Mouse (Mus musculus) ES-Bruce4 (cell line): ENCODE data around the gene Ndufa1. TPM values are rescaled to one million over a fixed set of nuclear protein-coding genes. Genes with fewer than 3 reads are reported as not detected.

Experiments used
- H3K27ac ChIP-seq: 2 replicates; pipeline ENCODE4 v1.5.1; 2012; ENCODE audit warnings: low read length, inconsistent platforms; ENCODE audit not compliant: insufficient read depth
- H3K27me3 ChIP-seq: 2 replicates; pipeline ENCODE4 v1.6.1; 2012; ENCODE audit warnings: mild to moderate bottlenecking, low read length, inconsistent platforms; ENCODE audit not compliant: control insufficient read depth, poor library complexity, insufficient read depth, severe bottlenecking
- H3K36me3 ChIP-seq: 2 replicates; pipeline ENCODE4 v1.6.1; 2012; ENCODE audit warnings: inconsistent platforms, mild to moderate bottlenecking, low read length, moderate library complexity; ENCODE audit not compliant: control insufficient read depth, poor library complexity, insufficient read depth, severe bottlenecking
- H3K4me1 ChIP-seq: one replicate; pipeline ENCODE4 v1.8.1; 2011; ENCODE audit warnings: low read length; ENCODE audit not compliant: control insufficient read depth, insufficient read depth
- H3K4me3 ChIP-seq: 2 replicates; pipeline ENCODE4 v1.5.1; 2011; ENCODE audit warnings: low read depth, mild to moderate bottlenecking, low read length
- H3K9ac ChIP-seq: 2 replicates; pipeline ENCODE4 v1.6.1; 2012; ENCODE audit warnings: low read depth, mild to moderate bottlenecking, inconsistent platforms; ENCODE audit not compliant: poor library complexity, severe bottlenecking
- H3K9me3 ChIP-seq: replicated peaks from 2 replicates; pipeline ENCODE4 v1.6.1; 2012; ENCODE audit warnings: mild to moderate bottlenecking, low read length, inconsistent platforms; ENCODE audit not compliant: control insufficient read depth, poor library complexity, insufficient read depth, severe bottlenecking
- CTCF ChIP-seq: IDR thresholded peaks from one replicate; pipeline ENCODE4 v1.8.1; 2011; ENCODE audit warnings: low read depth, low read length
- EP300 ChIP-seq: IDR thresholded peaks from 2 replicates; pipeline ENCODE4 v1.6.1; 2011; ENCODE audit warnings: low read depth, low read length; ENCODE audit not compliant: insufficient read depth
- POLR2A ChIP-seq: IDR thresholded peaks from one replicate; pipeline ENCODE4 v1.8.1; 2011; ENCODE audit warnings: low read length; ENCODE audit not compliant: insufficient read depth
- polyA plus RNA-seq: library from polyadenylated mRNA; stranded (reverse); fragments of >200 nt; gene quantifications from 2 replicates; pipeline ENCODE4 v1.2.4, GENCODE M21; 2011; ENCODE audit warnings: low read depth; ENCODE audit not compliant: missing spikeins, insufficient read depth, insufficient read length

The Ndufa1 gene
- polyA plus RNA-seq, 1 experiment, result 114 TPM

- no peak overlapping the region for H3K9ac ChIP-seq
Observed at GRCm38 (mm10) chrX:37141732-37142131, 49.2 kb downstream of the Ndufa1 start.

More at GRCm38 (mm10) chrX:37141732-37142131, 49.2 kb downstream of the Ndufa1 start:
- H3K27me3 ChIP-seq, result no peaks in the 10 kb centered on the region
- no peak overlapping the region for H3K4me3 ChIP-seq
- no peak for TF ChIP-seq POLR2A
- no peak for TF ChIP-seq CTCF
- TF ChIP-seq EP300, result no peak
- H3K4me1 ChIP-seq, result no peaks in the 10 kb centered on the region
- peaks cover 2% of the 10 kb centered on the region; the same call in 1 of the 2 replicates for H3K36me3 ChIP-seq
- no peak overlapping the region for H3K27ac ChIP-seq
- no peaks in the 10 kb centered on the region for H3K9me3 ChIP-seq

Other genes starting within 250 kb of the Ndufa1 start
- 18.5 and 20.4 TPM in 2 replicates for gene Sept6, start 199.4 kb downstream of the Ndufa1 start, polyA plus RNA-seq
- not detected in 2 replicates for gene Sowahd, start 142.3 kb downstream of the Ndufa1 start, polyA plus RNA-seq
- 1,538 and 1,601 TPM in 2 replicates for gene Rpl39, start 105.8 kb downstream of the Ndufa1 start, polyA plus RNA-seq
- gene Upf3b, start 80.8 kb downstream of the Ndufa1 start, polyA plus RNA-seq, result 57.0 and 61.2 TPM in 2 replicates
- 26.1 and 27.2 TPM in 2 replicates for gene Nkap, start 64.4 kb downstream of the Ndufa1 start, polyA plus RNA-seq
- not detected in 2 replicates for gene Akap14, start 22.3 kb downstream of the Ndufa1 start, polyA plus RNA-seq
- gene Rnf113a1, start 82 bp upstream of the Ndufa1 start, polyA plus RNA-seq, result 5.3 and 9.1 TPM in 2 replicates
- 3.0 and 3.3 TPM in 2 replicates for gene Gm9, start 19.9 kb upstream of the Ndufa1 start, polyA plus RNA-seq
- not detected in 2 replicates for gene Rhox1, start 31.1 kb upstream of the Ndufa1 start, polyA plus RNA-seq
- gene Rhox2a, start 53.8 kb upstream of the Ndufa1 start, polyA plus RNA-seq, result not detected in 2 replicates
- not detected in 2 replicates for gene Rhox3a, start 58.8 kb upstream of the Ndufa1 start, polyA plus RNA-seq
- gene Rhox4a, start 74.2 kb upstream of the Ndufa1 start, polyA plus RNA-seq, result not detected in 2 replicates
- not detected in 2 replicates for gene Rhox3a2, start 188.9 kb upstream of the Ndufa1 start, polyA plus RNA-seq
- gene Rhox4a2, start 199.7 kb upstream of the Ndufa1 start, polyA plus RNA-seq, result not detected in 2 replicates
- not detected in 2 replicates for gene Rhox2b, start 220.9 kb upstream of the Ndufa1 start, polyA plus RNA-seq
- not detected in 2 replicates for gene Rhox4b, start 241.3 kb upstream of the Ndufa1 start, polyA plus RNA-seq